Mouse (Mus musculus) cerebellum, adult 11-12 months (tissue): ENCODE measurements at regions not wholly inside any gene's neighbourhood (a gene's known extent, or its start where the extent isn't known, plus 50 kb on each side); places are given as distances from the start of the nearest gene placed in this dataset.

Source experiments
- DNase-seq: peaks from one replicate; pipeline ENCODE4 v3.0.0; 2022

DNA sequence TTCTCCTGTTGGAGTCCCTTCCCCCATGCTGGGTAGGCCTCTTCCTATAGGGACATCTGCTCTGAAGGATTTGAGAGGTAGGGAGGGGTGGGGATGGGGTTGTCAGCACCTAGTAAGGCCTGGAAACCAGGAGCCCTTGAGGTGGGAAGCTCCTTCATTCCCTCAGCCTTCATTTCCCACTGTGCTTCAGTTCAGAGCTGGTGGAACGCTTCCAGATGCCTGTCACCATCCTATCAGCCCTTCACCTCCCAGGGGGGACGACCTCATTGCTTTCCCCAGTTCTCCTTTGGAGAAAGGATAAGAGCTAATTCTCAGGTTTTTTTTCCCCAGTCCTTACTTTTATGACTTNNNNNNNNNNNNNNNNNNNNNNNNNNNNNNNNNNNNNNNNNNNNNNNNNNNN lies 65.8 kb upstream of the Runx1 start:
- DNase-seq, result no peak

DNA sequence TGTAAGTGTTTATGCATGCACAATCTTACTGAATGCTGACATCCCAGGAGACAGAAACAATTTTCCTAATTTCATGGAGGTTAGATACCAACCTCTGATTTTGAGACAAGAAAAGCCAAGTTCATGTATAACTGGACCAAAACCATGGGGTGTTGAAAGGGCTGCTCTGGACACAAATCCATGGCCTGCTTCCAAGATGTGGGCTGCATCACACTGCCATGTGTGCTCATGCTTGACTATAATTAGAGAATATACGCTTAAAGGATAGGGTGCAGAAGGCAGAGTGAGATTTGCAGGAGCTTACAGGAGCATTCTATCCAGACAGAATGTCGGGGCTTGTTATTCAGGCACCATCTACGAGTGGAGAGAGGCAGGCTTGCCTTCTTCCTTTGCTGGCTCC lies 64.8 kb upstream of the Runx1 start:
- DNase-seq, result no peak

DNA sequence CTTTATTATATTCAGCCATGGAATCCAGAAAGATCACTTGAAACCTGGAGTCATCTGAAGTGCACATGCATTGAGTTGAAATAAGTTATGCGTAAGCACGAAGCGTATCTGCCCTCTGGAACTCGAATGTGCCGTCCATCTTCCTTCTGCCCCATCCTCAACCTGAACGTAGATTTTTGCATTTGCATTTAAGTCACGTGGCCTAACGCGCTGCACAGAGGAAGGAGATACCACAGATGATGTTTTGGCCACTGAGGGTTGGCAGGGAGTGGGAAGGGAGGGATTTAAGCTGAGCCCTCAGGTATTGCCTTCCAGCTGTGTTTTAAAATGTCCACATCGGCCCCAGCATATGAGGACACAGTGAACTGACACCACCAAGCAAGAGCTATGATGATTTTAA lies 63.6 kb upstream of the Runx1 start:
- DNase-seq, result no peak

GRCm38 (mm10) chr16:92886226-92886625 lies 60.3 kb upstream of the Runx1 start:
- DNase-seq, result no peak

DNA sequence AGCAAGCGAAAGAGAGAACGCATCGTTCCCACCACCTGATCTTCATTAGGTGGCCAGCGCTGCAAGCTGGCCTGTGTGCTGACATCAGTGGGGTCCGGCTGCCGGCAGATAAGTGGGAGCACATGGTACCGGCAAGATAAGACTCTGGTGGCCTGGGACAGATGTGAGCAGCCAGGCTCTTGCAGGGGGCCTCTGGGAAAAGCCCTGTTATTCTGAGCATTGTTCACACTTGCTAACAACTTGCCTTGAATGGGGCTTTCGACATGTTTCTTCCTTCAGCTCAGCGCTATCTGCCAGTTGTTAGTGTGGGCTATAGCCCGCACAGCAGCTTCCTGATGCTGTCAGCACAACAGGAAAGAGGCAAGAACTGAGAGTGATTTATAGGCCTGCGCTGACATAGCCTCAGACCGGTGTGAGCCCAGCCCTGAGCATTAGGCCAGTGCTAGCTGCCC lies 57.9 kb upstream of the Runx1 start:
- no peak for DNase-seq

DNA sequence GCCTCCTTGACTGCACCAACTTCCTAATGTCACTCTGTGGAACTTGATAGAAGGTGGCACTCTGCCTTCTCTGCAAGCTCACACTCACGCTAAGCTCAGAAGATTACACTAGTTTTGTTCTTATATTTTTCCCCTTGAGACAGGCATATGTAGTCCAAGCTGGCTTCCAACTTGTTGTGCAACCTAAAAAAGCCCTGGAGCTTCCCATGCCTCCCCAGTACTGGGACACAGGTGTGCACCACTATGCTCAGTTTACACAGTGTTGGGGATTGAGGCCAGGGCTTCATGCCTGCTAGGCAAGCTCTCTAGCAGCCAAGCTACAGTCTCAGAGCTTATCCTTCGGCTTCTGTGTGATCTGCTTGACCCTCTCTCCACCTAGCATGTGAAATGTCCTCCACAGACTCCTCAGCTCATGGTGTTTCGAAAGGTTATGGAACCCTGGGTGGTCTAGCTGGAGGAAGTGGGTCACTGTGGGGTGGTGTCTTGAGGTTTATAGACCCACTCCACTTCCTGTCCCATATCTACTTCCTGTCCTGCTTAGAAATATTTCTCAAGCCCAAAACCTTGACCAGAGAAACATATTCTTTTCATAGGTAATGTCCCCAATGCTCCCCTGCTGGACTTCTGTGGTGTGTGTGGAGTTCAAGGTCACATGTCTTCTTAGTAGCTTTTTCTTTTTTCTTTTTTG lies 54.6 kb upstream of the Runx1 start:
- DNase-seq, result no peak

GRCm38 (mm10) chr16:92878081-92878480 lies 52.1 kb upstream of the Runx1 start:
- DNase-seq, result no peak
